In genomic region chr9:79919750-79920539, GRCm38 (mm10) we compare ENCODE assay signal across 11 mouse cellular contexts.
DNase-seq lines count a peak whose midpoint lies in the region; ATAC-seq and TF ChIP-seq lines count a peak whose summit lies in the region.
"Had no signal": no experiment of that assay in that cellular context is flagged by ENCODE, and none has a peak within 500 bp of the region (broad histone marks: within the 10 kb centered on the region; RNA-seq: fewer than 3 reads in every experiment).

No protein-coding gene starts in this region.

- H3K4me1 ChIP-seq in lung, embryonic 14.5 days (ENCODE audit: insufficient read depth) = peaks cover 25% of the 10 kb centered on the region
- H3K4me1 ChIP-seq in forebrain, embryonic 10.5 days = peaks cover 46% of the 10 kb centered on the region
- peaks cover 66% of the 10 kb centered on the region for H3K4me1 ChIP-seq in heart, embryonic 13.5 days
- peaks cover 16% of the 10 kb centered on the region for H3K4me1 ChIP-seq in thymus, adult 2 months (replicated peaks; ENCODE audit: control insufficient read depth, insufficient read depth, low read length)

- no peaks in the 10 kb centered on the region for H3K36me3 ChIP-seq in lung, embryonic 14.5 days (ENCODE audit: insufficient read depth)
- H3K36me3 ChIP-seq in forebrain, embryonic 10.5 days (replicated peaks) = no peaks in the 10 kb centered on the region
- no peaks in the 10 kb centered on the region for H3K36me3 ChIP-seq in heart, embryonic 13.5 days
- H3K36me3 ChIP-seq in myocyte (ENCODE audit: control insufficient read depth, insufficient read depth) = no peaks in the 10 kb centered on the region
- H3K36me3 ChIP-seq in thymus, adult 2 months (ENCODE audit: control insufficient read depth, insufficient read depth, low read length) = no peaks in the 10 kb centered on the region
- H3K36me3 ChIP-seq: embryonic facial prominence, embryonic 12.5 days had no signal

- 0 out of 2 replicates have a peak overlapping the region, but pooled peaks have one; percentile 24 for H3K4me2 ChIP-seq in lung, embryonic 14.5 days
- peak overlapping the region; percentile 59 for H3K4me2 ChIP-seq in heart, embryonic 13.5 days
- peak overlapping the region; percentile 60 for H3K4me2 ChIP-seq in myocyte (ENCODE audit: low read depth)
- H3K4me2 ChIP-seq: embryonic facial prominence, embryonic 12.5 days had no signal

- ATAC-seq in lung, embryonic 14.5 days (ENCODE audit: insufficient read depth) = peak; percentile 54; the same call in 1 of the 2 replicates
- no peak; the same call in 1 of the 2 replicates for ATAC-seq in heart, embryonic 13.5 days (ENCODE audit: extremely low read depth, insufficient number of reproducible peaks, low FRiP score, low TSS enrichment)

- H3K27me3 ChIP-seq in lung, embryonic 14.5 days (ENCODE audit: insufficient read depth, low read length) = no peaks in the 10 kb centered on the region
- H3K27me3 ChIP-seq in forebrain, embryonic 10.5 days (ENCODE audit: poor library complexity, severe bottlenecking) = no peaks in the 10 kb centered on the region
- H3K27me3 ChIP-seq in heart, embryonic 13.5 days (replicated peaks) = no peaks in the 10 kb centered on the region
- no peaks in the 10 kb centered on the region for H3K27me3 ChIP-seq in myocyte (ENCODE audit: control insufficient read depth, insufficient read depth, insufficient read length)
- H3K27me3 ChIP-seq in thymus, adult 2 months (ENCODE audit: control insufficient read depth, insufficient read depth, low read length) = no peaks in the 10 kb centered on the region
- H3K27me3 ChIP-seq: embryonic facial prominence, embryonic 12.5 days had no signal

- 39% methylated on average over 9 of the region's 9 CpGs for WGBS in lung, embryonic 14.5 days
- 80% methylated on average over 9 of the region's 9 CpGs for WGBS in forebrain, embryonic 10.5 days
- WGBS in heart, embryonic 13.5 days = 18% methylated on average over 9 of the region's 9 CpGs
- 35% methylated on average over 9 of the region's 9 CpGs for WGBS in thymus, adult 2 months

- no peak overlapping the region for H3ac ChIP-seq in myocyte (ENCODE audit: control insufficient read depth, insufficient read length)

- peak; percentile 51 for DNase-seq in lung, embryonic 14.5 days
- DNase-seq in lung, adult 18-20 months = no peak
- DNase-seq in forebrain, embryonic 10.5 days (ENCODE audit: extremely low spot score, low spot score) = no peak
- no peak for DNase-seq in adrenal gland, postnatal 36 days
- no peak for DNase-seq in thymus, adult 2 months
- DNase-seq: cerebellum, adult 11 months; kidney, postnatal 10 days; right cerebral cortex, adult 18-20 months had no signal

- TF ChIP-seq CTCF in lung, embryonic 14.5 days (IDR thresholded peaks at IDR 0.05; ENCODE audit: low read depth) = no peak
- TF ChIP-seq CTCF in thymus, adult 2 months (IDR thresholded peaks at IDR 0.05; ENCODE audit: borderline replicate concordance, control insufficient read depth, extremely low read depth, insufficient read depth, low read length, poor library complexity) = no peak

- peak overlapping the region; percentile 59 for H3K27ac ChIP-seq in lung, embryonic 14.5 days (ENCODE audit: low read depth)
- H3K27ac ChIP-seq in forebrain, embryonic 10.5 days = peak overlapping the region; percentile 67
- H3K27ac ChIP-seq in heart, embryonic 13.5 days (replicated peaks) = peak overlapping the region; percentile 87
- H3K27ac ChIP-seq in thymus, adult 2 months (ENCODE audit: control insufficient read depth, insufficient read depth, low read length) = no peak overlapping the region
- H3K27ac ChIP-seq: embryonic facial prominence, embryonic 12.5 days had no signal

- H3K4me3 ChIP-seq in lung, embryonic 14.5 days (ENCODE audit: low read depth, low read length) = no peak overlapping the region
- no peak overlapping the region for H3K4me3 ChIP-seq in forebrain, embryonic 10.5 days
- H3K4me3 ChIP-seq in heart, embryonic 13.5 days = peak overlapping the region; percentile 22
- no peak overlapping the region for H3K4me3 ChIP-seq in myocyte
- no peak overlapping the region for H3K4me3 ChIP-seq in thymus, adult 2 months (ENCODE audit: control insufficient read depth, insufficient read depth, low read length)
- H3K4me3 ChIP-seq: embryonic facial prominence, embryonic 12.5 days had no signal

- no peak for TF ChIP-seq POLR2A in myocyte (IDR thresholded peaks at IDR 0.05; ENCODE audit: insufficient read length, low read depth)
- no peak for TF ChIP-seq POLR2A in thymus, adult 2 months (IDR thresholded peaks at IDR 0.05; ENCODE audit: control insufficient read depth, extremely low read depth, insufficient read depth, low read length, poor library complexity)

- no peaks in the 10 kb centered on the region for H3K79me2 ChIP-seq in myocyte (ENCODE audit: control insufficient read depth, insufficient read depth)

- no peaks in the 10 kb centered on the region for H3K9me3 ChIP-seq in lung, embryonic 14.5 days (ENCODE audit: low read depth, low read length)
- H3K9me3 ChIP-seq in forebrain, embryonic 10.5 days = no peaks in the 10 kb centered on the region
- H3K9me3 ChIP-seq in heart, embryonic 13.5 days = no peaks in the 10 kb centered on the region
- H3K9me3 ChIP-seq: embryonic facial prominence, embryonic 12.5 days had no signal

- no peak overlapping the region for H3K9ac ChIP-seq in lung, embryonic 14.5 days
- H3K9ac ChIP-seq in heart, embryonic 13.5 days = peak overlapping the region; percentile 69
- H3K9ac ChIP-seq: embryonic facial prominence, embryonic 12.5 days had no signal

TF ChIP-seq in myocyte, 11 proteins besides CTCF, POLR2A, EP300 and RAD21:
- TF ChIP-seq USF1 (IDR thresholded peaks at IDR 0.05; ENCODE audit: low read depth) (no peak), REST (IDR thresholded peaks at IDR 0.05; ENCODE audit: insufficient read depth, insufficient read length) (no peak), MYOG (IDR thresholded peaks at IDR 0.05; ENCODE audit: control insufficient read depth in 1 of 3, insufficient read depth in 1 of 3, insufficient read length in 2 of 3, low read depth in 2 of 3) (no peak), MYOD1 (IDR thresholded peaks at IDR 0.05; ENCODE audit: control insufficient read depth in 1 of 3, insufficient read length in 2 of 3, low read depth in 2 of 3) (no peak)
